Mouse (Mus musculus): ENCODE measurements around the gene Aldh16a1.

Gene Aldh16a1

DNA sequence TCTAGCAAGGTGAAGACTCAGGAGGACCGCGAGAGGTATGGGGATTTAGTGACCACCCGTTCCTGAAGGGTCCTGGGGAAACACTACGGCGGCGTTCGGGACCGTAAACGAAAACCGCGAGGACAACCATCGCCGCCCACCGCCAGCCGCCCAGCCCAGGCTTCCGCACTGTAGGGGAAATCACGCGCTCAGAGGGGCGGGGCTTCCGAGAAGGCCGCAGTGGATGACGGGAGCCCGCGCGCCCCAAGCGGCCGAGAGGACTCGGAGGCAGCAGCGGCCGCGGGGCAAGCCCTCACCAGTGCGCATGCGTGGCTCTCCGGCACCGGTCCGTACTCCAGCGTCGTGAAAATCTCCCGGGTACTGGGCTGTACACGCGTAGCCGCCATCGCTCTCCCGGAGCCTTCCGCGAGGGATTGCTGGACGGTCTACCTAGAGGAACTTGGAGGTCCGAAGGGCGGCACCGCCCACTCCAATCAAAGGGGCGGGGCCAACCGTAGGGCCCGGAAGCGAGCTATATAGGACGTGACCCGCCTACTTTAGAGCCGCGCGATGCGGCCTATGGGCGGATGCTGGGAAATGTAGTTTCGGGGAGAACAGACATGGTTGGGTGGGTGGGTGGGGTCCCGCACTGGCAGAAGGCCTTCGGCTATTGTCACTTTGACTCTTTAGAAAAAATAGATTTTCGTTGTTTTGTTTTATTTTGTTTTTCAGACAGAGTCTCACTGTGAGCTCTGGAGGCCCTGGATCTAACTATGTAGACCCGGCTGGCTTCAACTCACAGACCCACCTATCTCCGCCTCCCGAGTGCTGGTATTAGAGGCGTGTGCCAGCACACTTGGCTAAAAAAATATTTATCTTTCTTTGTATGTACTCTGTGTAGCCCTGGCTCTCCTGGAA, at the start of gene Aldh16a1, which contains the start of gene Pih1d1:
TSS of gene Aldh16a1 (minus strand) at position 489 of the 897 bp plus-strand sequence.
TSS of gene Pih1d1 (plus strand) at position 208 of the 897 bp plus-strand sequence.
- TF ChIP-seq NANOG (IDR thresholded peaks at IDR 0.05; ENCODE audit: borderline replicate concordance, low read length) (no peak), CTCF (conservative IDR thresholded peaks at IDR 0.05; ENCODE audit: low read length) (no peak), POU5F1 (IDR thresholded peaks at IDR 0.05; ENCODE audit: borderline replicate concordance, low read length) (no peak)

GRCm38 (mm10) chr7:45202654-45203053, 48.3 kb upstream of the Aldh16a1 start:
- TF ChIP-seq POU5F1 (IDR thresholded peaks at IDR 0.05; ENCODE audit: borderline replicate concordance, low read length) (no peak), CTCF (conservative IDR thresholded peaks at IDR 0.05; ENCODE audit: low read length) (no peak), NANOG (IDR thresholded peaks at IDR 0.05; ENCODE audit: borderline replicate concordance, low read length) (no peak)
- H3K9me3 ChIP-seq (ENCODE audit: low read length) = no peaks in the 10 kb centered on the region

More for the DNA sequence above, at the start of gene Aldh16a1, which contains the start of gene Pih1d1:
- H3K4me3 ChIP-seq (replicated peaks; ENCODE audit: low read length) = peak within 1 kb of the TSS; percentile 89
- H3K36me3 ChIP-seq (ENCODE audit: insufficient read depth, low read length) = peaks cover 45% of the 10 kb centered on the region
- no peaks in the 10 kb centered on the region for H3K9me3 ChIP-seq (ENCODE audit: low read length)
- H3K4me1 ChIP-seq (replicated peaks; ENCODE audit: low read depth, low read length) = peaks cover 59% of the 10 kb centered on the region
- H3K27me3 ChIP-seq (ENCODE audit: insufficient read depth, low read length) = no peaks in the 10 kb centered on the region

GRCm38 (mm10) chr7:45198961-45199360, 44.6 kb upstream of the Aldh16a1 start:
- H3K36me3 ChIP-seq (ENCODE audit: insufficient read depth, low read length) = no peaks in the 10 kb centered on the region
- TF ChIP-seq CTCF (conservative IDR thresholded peaks at IDR 0.05; ENCODE audit: low read length) = no peak
- TF ChIP-seq NANOG (IDR thresholded peaks at IDR 0.05; ENCODE audit: borderline replicate concordance, low read length) = no peak
- TF ChIP-seq POU5F1 (IDR thresholded peaks at IDR 0.05; ENCODE audit: borderline replicate concordance, low read length) = no peak
- peak overlapping the region; percentile 49 for H3K4me3 ChIP-seq (replicated peaks; ENCODE audit: low read length)
- no peaks in the 10 kb centered on the region for H3K9me3 ChIP-seq (ENCODE audit: low read length)
- H3K27me3 ChIP-seq (ENCODE audit: insufficient read depth, low read length) = peaks cover 26% of the 10 kb centered on the region; the same call in 1 of the 2 replicates
- H3K4me1 ChIP-seq (replicated peaks; ENCODE audit: low read depth, low read length) = peaks cover 66% of the 10 kb centered on the region

More at GRCm38 (mm10) chr7:45202654-45203053, 48.3 kb upstream of the Aldh16a1 start:
- Histone ChIP-seq H3K4me3 (replicated peaks; ENCODE audit: low read length) (no peak overlapping the region), H3K27me3 (ENCODE audit: insufficient read depth, low read length) (0 out of 2 replicates have a peak, but pooled peaks cover 11% of the 10 kb centered on the region), H3K36me3 (ENCODE audit: insufficient read depth, low read length) (no peaks in the 10 kb centered on the region), H3K4me1 (replicated peaks; ENCODE audit: low read depth, low read length) (peaks cover 47% of the 10 kb centered on the region)

- TF ChIP-seq NANOG (IDR thresholded peaks at IDR 0.05; ENCODE audit: borderline replicate concordance, low read length) (no peak), CTCF (conservative IDR thresholded peaks at IDR 0.05; ENCODE audit: low read length) (peak; percentile 49)
- Histone ChIP-seq H3K9me3 (ENCODE audit: low read length) (no peaks in the 10 kb centered on the region), H3K4me1 (replicated peaks; ENCODE audit: low read depth, low read length) (peaks cover 67% of the 10 kb centered on the region), H3K36me3 (ENCODE audit: insufficient read depth, low read length) (no peaks in the 10 kb centered on the region), H3K4me3 (replicated peaks; ENCODE audit: low read length) (peak overlapping the region; percentile 49), H3K27me3 (ENCODE audit: insufficient read depth, low read length) (peaks cover 25% of the 10 kb centered on the region; the same call in 1 of the 2 replicates)
Observed at GRCm38 (mm10) chr7:45198435-45198834, 44.1 kb upstream of the Aldh16a1 start.

- TF ChIP-seq POU5F1 (IDR thresholded peaks at IDR 0.05; ENCODE audit: borderline replicate concordance, low read length) (no peak), NANOG (IDR thresholded peaks at IDR 0.05; ENCODE audit: borderline replicate concordance, low read length) (no peak), CTCF (conservative IDR thresholded peaks at IDR 0.05; ENCODE audit: low read length) (no peak)
- H3K4me3 ChIP-seq (replicated peaks; ENCODE audit: low read length) = no peak overlapping the region
- no peaks in the 10 kb centered on the region for H3K9me3 ChIP-seq (ENCODE audit: low read length)
- peaks cover 66% of the 10 kb centered on the region for H3K4me1 ChIP-seq (replicated peaks; ENCODE audit: low read depth, low read length)
- H3K36me3 ChIP-seq (ENCODE audit: insufficient read depth, low read length) = no peaks in the 10 kb centered on the region
- peaks cover 19% of the 10 kb centered on the region; the same call in 1 of the 2 replicates for H3K27me3 ChIP-seq (ENCODE audit: insufficient read depth, low read length)
Observed at GRCm38 (mm10) chr7:45196994-45197393, 42.6 kb upstream of the Aldh16a1 start.

GRCm38 (mm10) chr7:45196176-45196535, 41.8 kb upstream of the Aldh16a1 start:
- TF ChIP-seq POU5F1 (IDR thresholded peaks at IDR 0.05; ENCODE audit: borderline replicate concordance, low read length) = no peak
- no peak for TF ChIP-seq NANOG (IDR thresholded peaks at IDR 0.05; ENCODE audit: borderline replicate concordance, low read length)
- TF ChIP-seq CTCF (conservative IDR thresholded peaks at IDR 0.05; ENCODE audit: low read length) = no peak
- H3K4me1 ChIP-seq (replicated peaks; ENCODE audit: low read depth, low read length) = peaks cover 74% of the 10 kb centered on the region
- peaks cover 19% of the 10 kb centered on the region; the same call in 1 of the 2 replicates for H3K27me3 ChIP-seq (ENCODE audit: insufficient read depth, low read length)
- H3K9me3 ChIP-seq (ENCODE audit: low read length) = no peaks in the 10 kb centered on the region
- H3K36me3 ChIP-seq (ENCODE audit: insufficient read depth, low read length) = no peaks in the 10 kb centered on the region
- H3K4me3 ChIP-seq (replicated peaks; ENCODE audit: low read length) = no peak overlapping the region

DNA sequence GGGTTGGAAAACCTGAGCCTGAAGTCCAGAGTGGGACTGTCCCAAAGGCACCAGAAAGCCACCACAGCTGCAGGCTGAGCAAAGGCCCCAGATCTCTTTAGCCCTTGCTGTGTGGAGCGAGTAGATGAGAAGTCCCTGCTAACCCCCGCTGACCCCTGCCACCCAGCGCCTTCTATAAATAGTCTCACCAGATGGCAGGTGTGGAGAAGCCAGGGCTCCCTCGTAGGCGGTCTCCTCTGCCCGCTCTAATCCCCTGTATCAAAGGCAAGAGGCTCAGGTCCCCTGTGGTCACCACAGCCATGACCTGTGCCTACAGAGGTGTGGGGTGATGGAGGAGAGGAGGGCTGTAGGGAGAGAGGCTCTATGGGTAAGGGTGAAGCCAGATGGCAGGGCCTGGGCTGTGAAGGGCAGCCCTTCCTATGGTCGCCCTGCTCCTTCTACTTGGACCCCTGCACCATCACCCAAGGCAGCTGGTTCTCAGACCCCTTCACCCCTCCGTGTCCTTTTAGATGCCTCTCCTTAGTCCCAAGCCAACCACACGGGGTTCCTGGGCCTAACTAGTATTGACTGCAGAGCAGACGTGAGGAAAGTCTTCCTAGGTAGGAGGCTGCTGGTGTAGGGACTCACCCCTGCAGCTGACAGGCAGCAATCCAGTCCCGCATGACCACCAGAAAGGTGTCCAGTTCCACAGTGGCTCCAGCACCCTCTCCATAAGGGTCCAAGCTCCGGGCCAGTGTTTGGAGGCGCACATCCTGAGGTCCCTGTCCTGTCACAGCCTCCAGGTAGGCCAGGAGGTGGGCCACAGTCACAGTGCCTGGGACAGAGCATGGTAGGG, 41.2 kb upstream of the Aldh16a1 start:
- Histone ChIP-seq H3K36me3 (ENCODE audit: insufficient read depth, low read length) (no peaks in the 10 kb centered on the region), H3K4me1 (replicated peaks; ENCODE audit: low read depth, low read length) (peaks cover 75% of the 10 kb centered on the region), H3K4me3 (replicated peaks; ENCODE audit: low read length) (no peak overlapping the region), H3K9me3 (ENCODE audit: low read length) (no peaks in the 10 kb centered on the region), H3K27me3 (ENCODE audit: insufficient read depth, low read length) (peaks cover 19% of the 10 kb centered on the region; the same call in 1 of the 2 replicates)
- TF ChIP-seq CTCF (conservative IDR thresholded peaks at IDR 0.05; ENCODE audit: low read length) (no peak), POU5F1 (IDR thresholded peaks at IDR 0.05; ENCODE audit: borderline replicate concordance, low read length) (no peak), NANOG (IDR thresholded peaks at IDR 0.05; ENCODE audit: borderline replicate concordance, low read length) (no peak)

Measured in E14TG2a.4 (cell line).